Mouse (Mus musculus) spleen, adult 2 months (tissue): ENCODE data around the gene Cd276.

ENCODE experiments used
- CTCF ChIP-seq: fragments of 200-500 bp; IDR thresholded peaks from 2 replicates; pipeline ENCODE4 v1.5.1; 2011; ENCODE audit warnings: mild to moderate bottlenecking, inconsistent platforms; ENCODE audit not compliant: insufficient read depth, insufficient read length, insufficient replicate concordance; ENCODE audit errors: extremely low read depth
- POLR2A ChIP-seq: fragments of 200-500 bp; IDR thresholded peaks from 2 replicates; pipeline ENCODE4 v1.6.1; 2011; ENCODE audit warnings: low read depth, low read length, inconsistent platforms

DNA sequence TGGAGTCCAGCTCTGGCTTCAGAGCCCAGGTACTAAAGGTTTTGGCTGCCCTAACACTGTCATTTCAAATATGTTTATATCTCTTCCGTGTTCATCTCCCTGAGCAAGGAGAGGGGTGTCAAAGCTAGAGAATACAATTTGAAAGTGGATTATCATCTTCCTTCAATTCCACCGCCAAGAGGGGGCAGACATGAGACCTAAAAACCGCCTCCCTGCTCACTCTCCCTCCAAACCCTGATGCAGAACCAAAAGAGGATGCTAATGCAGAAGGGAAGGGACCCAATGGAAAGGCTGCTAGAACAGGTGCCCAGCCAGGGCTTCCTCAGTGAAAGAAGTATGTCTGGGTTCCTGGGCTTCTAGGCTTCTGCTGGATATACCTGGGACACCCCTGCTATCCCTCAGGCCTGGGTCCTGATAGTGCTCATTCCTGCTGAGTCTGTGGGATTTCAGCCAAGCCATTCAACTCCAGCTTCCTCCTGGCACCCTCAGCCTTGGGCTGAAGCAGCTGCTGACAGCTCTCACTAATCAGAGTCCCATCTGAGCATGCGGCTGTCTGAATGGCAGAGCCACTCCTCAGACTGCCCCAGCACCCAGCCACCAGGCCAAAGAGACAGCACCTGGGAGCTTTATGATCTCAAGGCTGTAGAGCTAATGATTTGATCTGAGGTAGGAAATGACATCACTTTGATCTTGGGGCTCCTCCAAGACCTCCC lies 58.6 kb downstream of the Cd276 start:
- TF ChIP-seq POLR2A (no peak), CTCF (peak; percentile 18; the same call in 1 of the 2 replicates)
